Mouse (Mus musculus) heart, embryonic 15.5 days (tissue): ENCODE results near the gene Epn2. TPM values are rescaled to one million over a fixed set of nuclear protein-coding genes. Genes with fewer than 3 reads are reported as not detected.

Experiments used
- ATAC-seq: fragments of 200-750 bp; cut with Nextera tagmentation; replicated peaks from 2 replicates; pipeline ENCODE4 v1.8.0; 2017; ENCODE audit warnings: low read depth, moderate TSS enrichment; ENCODE audit not compliant: insufficient number of reproducible peaks, insufficient read depth, low FRiP score
- H3K27ac ChIP-seq: fragments of 300-500 bp; sonication (generic); 2 replicates; pipeline ENCODE4 v1.5.1; 2015; ENCODE audit warnings: mild to moderate bottlenecking, inconsistent platforms
- H3K27me3 ChIP-seq: fragments of 300-500 bp; sonication (generic); 2 replicates; pipeline ENCODE4 v1.6.1; 2015; ENCODE audit warnings: inconsistent platforms
- H3K36me3 ChIP-seq: fragments of 300-500 bp; sonication (generic); 2 replicates; pipeline ENCODE4 v1.6.1; 2015; ENCODE audit warnings: mild to moderate bottlenecking, inconsistent platforms
- H3K4me1 ChIP-seq: fragments of 300-500 bp; sonication (generic); replicated peaks from 2 replicates; pipeline ENCODE4 v1.6.1; 2015; ENCODE audit warnings: inconsistent platforms
- H3K4me2 ChIP-seq: fragments of 300-500 bp; sonication (generic); 2 replicates; pipeline ENCODE4 v1.6.1; 2015; ENCODE audit warnings: inconsistent platforms, mild to moderate bottlenecking, moderate library complexity
- H3K4me3 ChIP-seq: fragments of 300-500 bp; sonication (generic); 2 replicates; pipeline ENCODE4 v1.5.1; 2015; ENCODE audit warnings: mild to moderate bottlenecking, inconsistent platforms
- H3K9ac ChIP-seq: fragments of 300-500 bp; sonication (generic); 2 replicates; pipeline ENCODE4 v1.6.1; 2015; ENCODE audit warnings: mild to moderate bottlenecking, inconsistent platforms
- H3K9me3 ChIP-seq: fragments of 300-500 bp; sonication (generic); replicated peaks from 2 replicates; pipeline ENCODE4 v1.6.1; 2016; ENCODE audit warnings: inconsistent platforms
- WGBS: fragments of 180-500 bp; shearing (Covaris S2); methylation state at CpG from one replicate; pipeline ENCODE4 v1.1.7; 2015; ENCODE audit warnings: mixed read lengths; 5-methylcytosine and 5-hydroxymethylcytosine counted together
- polyA plus RNA-seq: library from polyadenylated mRNA; unstranded; fragments of >200 nt; fragmentation: Nextera tagmentation; extraction: Ambion mirVana; gene quantifications from 2 replicates; pipeline ENCODE4 v1.2.1, GENCODE M21; 2015

The Epn2 gene
- polyA plus RNA-seq, 1 experiment from 2014 or later, result 20.2 TPM

GRCm38 (mm10) chr11:61616523-61617292 is 37.2 kb upstream of the Epn2 start:
- Histone ChIP-seq H3K4me3 (no peak overlapping the region), H3K4me2 (peak overlapping the region; percentile 57; the same call in 1 of the 2 replicates), H3K9me3 (no peaks in the 10 kb centered on the region), H3K36me3 (no peaks in the 10 kb centered on the region), H3K9ac (no peak overlapping the region), H3K27me3 (no peaks in the 10 kb centered on the region), H3K4me1 (peaks cover 32% of the 10 kb centered on the region), H3K27ac (peak overlapping the region; percentile 23)
- WGBS, result 67% methylated on average over 9 of the region's 9 CpGs
- ATAC-seq, result no peak

DNA sequence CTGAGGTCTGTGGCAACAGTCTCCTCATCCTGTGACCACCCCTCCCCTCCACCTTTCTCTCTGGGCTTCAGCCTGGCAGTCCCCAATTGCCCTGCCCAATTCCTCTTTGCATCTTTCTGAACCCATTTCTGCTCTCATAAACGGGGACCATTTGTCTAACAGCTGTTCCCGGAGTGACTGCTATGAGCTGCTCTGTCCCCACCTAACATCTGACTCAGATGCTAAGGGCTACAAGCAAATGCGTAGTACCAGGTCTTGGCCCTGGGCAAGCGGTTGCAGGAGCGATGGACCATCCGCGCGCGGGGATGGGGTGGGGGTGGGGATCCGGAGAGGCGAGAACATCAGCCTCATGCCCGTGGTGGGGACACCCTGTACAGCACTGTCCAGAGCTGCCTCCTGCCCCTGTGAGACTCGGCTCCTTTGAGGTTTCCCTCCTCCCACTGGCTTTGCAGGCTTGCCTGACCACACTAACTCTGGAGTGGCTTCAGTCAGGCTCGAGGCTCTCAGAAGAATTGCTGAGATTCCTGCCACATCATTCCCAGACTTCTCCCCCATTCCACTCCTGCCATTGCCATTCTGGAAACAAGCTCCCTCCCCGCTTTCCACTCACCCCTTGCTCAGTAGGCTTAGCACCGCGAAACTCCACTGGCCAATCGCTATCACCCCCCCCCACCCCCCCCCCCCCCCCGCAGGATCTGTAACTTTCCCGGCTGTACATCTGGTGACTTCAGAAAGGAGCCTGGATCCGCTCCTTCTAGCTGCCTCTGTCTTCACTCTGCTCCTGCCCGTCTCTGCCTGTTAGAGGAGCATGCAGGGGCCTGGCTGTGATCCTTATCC is 36.4 kb upstream of the Epn2 start:
- Histone ChIP-seq H3K9ac (no peak overlapping the region; the same call in 1 of the 2 replicates), H3K9me3 (no peaks in the 10 kb centered on the region), H3K27ac (peak overlapping the region; percentile 25), H3K4me3 (peak overlapping the region; percentile 28; the same call in 1 of the 2 replicates), H3K4me2 (peak overlapping the region; percentile 57), H3K4me1 (peaks cover 32% of the 10 kb centered on the region), H3K27me3 (no peaks in the 10 kb centered on the region), H3K36me3 (no peaks in the 10 kb centered on the region)
- 18% methylated on average over 20 of the region's 22 CpGs for WGBS
- 0 out of 2 replicates have a peak, but pooled peaks have one; percentile 23 for ATAC-seq

DNA sequence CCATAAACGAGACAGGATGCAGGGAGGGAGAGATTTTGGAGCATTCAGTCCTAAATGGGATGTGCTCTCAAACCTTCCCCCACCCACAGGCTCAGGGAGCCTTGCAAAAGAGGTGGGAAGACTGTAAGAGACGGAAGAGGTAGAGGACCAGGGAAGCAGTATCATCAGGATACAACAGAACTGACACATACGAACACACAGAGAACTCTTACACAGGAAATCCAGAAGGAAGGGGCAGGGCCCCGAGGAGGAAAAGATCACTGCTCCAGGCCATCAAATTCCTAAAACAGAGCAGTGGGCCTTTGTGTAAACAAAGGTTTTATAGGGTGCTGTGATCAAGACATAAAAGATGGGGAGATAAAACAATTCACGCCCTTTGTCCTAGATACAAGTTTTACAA is 34.9 kb upstream of the Epn2 start:
- ATAC-seq, result no peak
- no peaks in the 10 kb centered on the region for H3K9me3 ChIP-seq
- no peak overlapping the region for H3K27ac ChIP-seq
- H3K9ac ChIP-seq, result no peak overlapping the region
- H3K36me3 ChIP-seq, result no peaks in the 10 kb centered on the region
- no peak overlapping the region for H3K4me3 ChIP-seq
- 66% methylated on average over 5 of the region's 5 CpGs for WGBS
- H3K4me2 ChIP-seq, result no peak overlapping the region
- H3K27me3 ChIP-seq, result no peaks in the 10 kb centered on the region
- H3K4me1 ChIP-seq, result peaks cover 24% of the 10 kb centered on the region

DNA sequence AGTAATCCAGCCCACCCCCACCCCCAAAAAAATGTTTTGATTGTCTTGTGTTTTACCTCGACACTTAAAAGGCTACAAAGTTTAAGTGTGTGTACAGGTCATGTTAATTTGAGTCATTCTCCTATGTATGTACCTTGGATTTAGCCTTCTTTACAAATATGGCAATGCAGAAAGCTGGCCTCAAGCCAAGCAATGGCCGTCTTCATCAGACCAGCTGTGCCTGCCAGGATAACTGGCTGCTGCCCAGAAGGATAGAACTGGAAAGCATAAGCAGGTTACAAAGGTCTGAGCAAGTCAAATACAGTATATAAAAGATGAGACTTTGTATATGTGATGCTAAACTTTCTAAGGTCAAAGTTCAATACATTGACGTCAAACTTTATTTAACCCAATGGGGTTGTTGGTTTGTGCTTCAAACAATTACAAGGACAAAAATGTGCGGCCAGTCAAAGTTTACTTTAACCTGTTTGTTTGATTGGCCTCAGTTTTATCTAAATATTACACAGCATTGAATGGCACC is 32.7 kb upstream of the Epn2 start:
- no peak overlapping the region for H3K9ac ChIP-seq
- no peak for ATAC-seq
- no peak overlapping the region for H3K4me2 ChIP-seq
- no peaks in the 10 kb centered on the region for H3K27me3 ChIP-seq
- no peaks in the 10 kb centered on the region for H3K36me3 ChIP-seq
- H3K4me3 ChIP-seq, result no peak overlapping the region
- H3K9me3 ChIP-seq, result no peaks in the 10 kb centered on the region; the same call in 1 of the 2 replicates
- no peak overlapping the region for H3K27ac ChIP-seq
- WGBS, result 65% methylated on average over 4 of the region's 4 CpGs
- H3K4me1 ChIP-seq, result peaks cover 21% of the 10 kb centered on the region

- no peaks in the 10 kb centered on the region for H3K27me3 ChIP-seq
- no peak for ATAC-seq
- H3K4me2 ChIP-seq, result no peak overlapping the region
- H3K9me3 ChIP-seq, result no peaks in the 10 kb centered on the region; the same call in 1 of the 2 replicates
- 66% methylated on average over 3 of the region's 3 CpGs for WGBS
- no peak overlapping the region for H3K4me3 ChIP-seq
- no peak overlapping the region for H3K27ac ChIP-seq
- no peak overlapping the region for H3K9ac ChIP-seq
- H3K4me1 ChIP-seq, result peaks cover 12% of the 10 kb centered on the region
- no peaks in the 10 kb centered on the region for H3K36me3 ChIP-seq
These were observed 31.7 kb upstream of the Epn2 start for GRCm38 (mm10) chr11:61611197-61611596.

DNA sequence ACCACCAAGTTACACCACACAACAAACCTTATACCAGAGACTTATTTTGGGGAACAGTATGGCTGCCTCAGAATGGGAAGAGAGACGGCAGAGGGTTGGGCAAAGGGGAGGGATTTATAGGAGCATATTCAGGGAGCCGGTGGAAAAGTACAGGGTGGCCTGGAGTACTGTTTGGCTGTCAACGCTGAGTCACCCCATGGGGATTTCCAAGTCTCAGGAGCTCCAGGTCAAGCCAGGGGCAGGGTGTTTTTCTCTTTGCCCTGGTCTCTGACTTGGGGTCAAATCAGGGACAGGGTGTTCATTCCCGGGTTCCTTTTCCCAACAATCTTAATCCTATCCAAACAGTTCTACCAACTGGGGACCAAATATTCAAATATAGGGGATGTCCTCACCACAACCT is 28.6 kb upstream of the Epn2 start:
- 52% methylated on average over 4 of the region's 4 CpGs for WGBS
- Histone ChIP-seq H3K36me3 (no peaks in the 10 kb centered on the region), H3K27ac (no peak overlapping the region), H3K9me3 (no peaks in the 10 kb centered on the region; the same call in 1 of the 2 replicates), H3K27me3 (no peaks in the 10 kb centered on the region), H3K4me1 (no peaks in the 10 kb centered on the region), H3K4me3 (no peak overlapping the region), H3K9ac (no peak overlapping the region), H3K4me2 (no peak overlapping the region)
- ATAC-seq, result no peak

DNA sequence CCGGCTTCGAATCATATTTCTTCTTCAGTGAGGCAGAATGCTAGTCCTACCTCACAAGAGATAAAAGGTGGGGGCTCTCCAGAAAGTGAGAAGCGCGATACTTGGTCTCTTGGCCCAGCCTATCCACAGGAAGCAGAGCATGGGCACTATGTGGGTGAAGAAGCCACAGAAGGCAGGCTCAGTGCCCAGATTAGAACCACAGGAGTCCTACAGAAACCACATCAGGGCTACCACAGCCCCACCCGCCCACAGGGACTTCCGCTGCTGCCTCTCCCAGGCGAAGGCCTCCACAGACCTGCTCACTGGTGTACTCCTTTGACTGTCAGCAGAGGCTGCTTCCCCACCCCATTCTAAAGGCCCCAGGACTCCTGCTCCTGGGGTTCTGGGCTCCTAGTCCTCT is 23.2 kb upstream of the Epn2 start:
- 83% methylated on average over 7 of the region's 7 CpGs for WGBS
- Histone ChIP-seq H3K36me3 (no peaks in the 10 kb centered on the region), H3K4me2 (no peak overlapping the region), H3K27me3 (0 out of 2 replicates have a peak, but pooled peaks cover 3% of the 10 kb centered on the region), H3K9ac (no peak overlapping the region), H3K9me3 (no peaks in the 10 kb centered on the region; the same call in 1 of the 2 replicates), H3K4me1 (no peaks in the 10 kb centered on the region), H3K4me3 (no peak overlapping the region), H3K27ac (no peak overlapping the region)
- ATAC-seq, result no peak

GRCm38 (mm10) chr11:61601465-61601864 is 22.0 kb upstream of the Epn2 start:
- H3K27me3 ChIP-seq, result 0 out of 2 replicates have a peak, but pooled peaks cover 3% of the 10 kb centered on the region
- H3K36me3 ChIP-seq, result no peaks in the 10 kb centered on the region
- WGBS, result 54% methylated on average over 3 of the region's 3 CpGs
- H3K9ac ChIP-seq, result no peak overlapping the region
- no peak overlapping the region for H3K4me3 ChIP-seq
- no peaks in the 10 kb centered on the region for H3K4me1 ChIP-seq
- no peak overlapping the region for H3K4me2 ChIP-seq
- ATAC-seq, result no peak
- H3K27ac ChIP-seq, result no peak overlapping the region
- H3K9me3 ChIP-seq, result no peaks in the 10 kb centered on the region

- H3K27ac ChIP-seq, result no peak overlapping the region
- whole genome bisulfite sequencing, result 59% methylated on average over 6 of the region's 6 CpGs
These were observed 18.9 kb upstream of the Epn2 start for GRCm38 (mm10) chr11:61598367-61598766.

GRCm38 (mm10) chr11:61597471-61597870 is 18.0 kb upstream of the Epn2 start:
- ATAC-seq, result no peak

More at GRCm38 (mm10) chr11:61598367-61598766, 18.9 kb upstream of the Epn2 start:
- Histone ChIP-seq H3K27me3 (0 out of 2 replicates have a peak, but pooled peaks cover 3% of the 10 kb centered on the region), H3K4me3 (no peak overlapping the region), H3K9me3 (no peaks in the 10 kb centered on the region), H3K4me1 (no peaks in the 10 kb centered on the region), H3K9ac (no peak overlapping the region), H3K36me3 (no peaks in the 10 kb centered on the region), H3K4me2 (no peak overlapping the region)
- ATAC-seq, result no peak

DNA sequence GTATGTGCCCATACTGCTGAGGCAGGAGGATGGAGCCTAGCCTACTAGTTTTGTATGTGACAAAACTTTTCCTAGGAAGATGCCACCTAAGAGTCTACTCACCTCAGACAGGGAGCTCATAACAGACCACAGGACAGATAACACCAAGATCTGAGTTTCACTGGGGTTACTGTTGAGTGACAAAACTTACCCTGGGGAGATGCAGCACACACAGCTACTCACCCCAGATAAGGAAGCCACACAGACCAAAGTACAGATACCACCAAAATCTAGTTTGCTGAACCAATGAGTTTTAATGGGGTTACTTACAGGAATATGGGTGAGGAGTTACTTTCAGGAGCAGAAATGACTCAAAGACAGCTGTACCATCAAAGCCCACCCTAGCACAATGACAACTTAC is 13.6 kb upstream of the Epn2 start:
- Histone ChIP-seq H3K27ac (no peak overlapping the region), H3K4me2 (no peak overlapping the region), H3K4me1 (no peaks in the 10 kb centered on the region), H3K36me3 (no peaks in the 10 kb centered on the region), H3K9ac (no peak overlapping the region), H3K9me3 (no peaks in the 10 kb centered on the region), H3K4me3 (no peak overlapping the region), H3K27me3 (0 out of 2 replicates have a peak, but pooled peaks cover 1% of the 10 kb centered on the region)
- ATAC-seq, result no peak

More at GRCm38 (mm10) chr11:61597471-61597870, 18.0 kb upstream of the Epn2 start:
- WGBS, result 80% methylated on average over 2 of the region's 2 CpGs
- no peak overlapping the region for H3K27ac ChIP-seq
- H3K9ac ChIP-seq, result no peak overlapping the region
- H3K36me3 ChIP-seq, result no peaks in the 10 kb centered on the region
- no peak overlapping the region for H3K4me2 ChIP-seq
- H3K9me3 ChIP-seq, result no peaks in the 10 kb centered on the region
- H3K4me3 ChIP-seq, result no peak overlapping the region
- H3K27me3 ChIP-seq, result 0 out of 2 replicates have a peak, but pooled peaks cover 3% of the 10 kb centered on the region
- no peaks in the 10 kb centered on the region for H3K4me1 ChIP-seq
